Mouse (Mus musculus) embryonic facial prominence, embryonic 12.5 days (tissue): ENCODE data around the gene Nrbp1. TPM values are rescaled to one million over a fixed set of nuclear protein-coding genes. Genes with fewer than 3 reads are reported as not detected.

Experiments
- ATAC-seq: fragments of 200-750 bp; cut with Nextera tagmentation; 2 replicates; pipeline ENCODE4 v1.8.0; 2017; ENCODE audit not compliant: insufficient number of reproducible peaks, insufficient read depth, low FRiP score, low TSS enrichment
- H3K27ac ChIP-seq: fragments of 300-500 bp; sonication (generic); 2 replicates; pipeline ENCODE4 v1.5.1; 2016; ENCODE audit warnings: mild to moderate bottlenecking
- H3K27me3 ChIP-seq: fragments of 300-500 bp; sonication (generic); 2 replicates; pipeline ENCODE4 v1.6.1; 2016; ENCODE audit warnings: mild to moderate bottlenecking, moderate library complexity
- H3K36me3 ChIP-seq: fragments of 300-500 bp; sonication (generic); 2 replicates; pipeline ENCODE4 v1.6.1; 2016; ENCODE audit warnings: mild to moderate bottlenecking
- H3K4me1 ChIP-seq: fragments of 300-500 bp; sonication (generic); 2 replicates; pipeline ENCODE4 v1.6.1; 2016
- H3K4me2 ChIP-seq: fragments of 300-500 bp; sonication (generic); replicated peaks from 2 replicates; pipeline ENCODE4 v1.6.1; 2016; ENCODE audit warnings: mild to moderate bottlenecking, moderate library complexity
- H3K4me3 ChIP-seq: fragments of 300-500 bp; sonication (generic); 2 replicates; pipeline ENCODE4 v1.5.1; 2016; ENCODE audit warnings: mild to moderate bottlenecking
- H3K9ac ChIP-seq: fragments of 300-500 bp; sonication (generic); 2 replicates; pipeline ENCODE4 v1.6.1; 2016; ENCODE audit warnings: mild to moderate bottlenecking, moderate library complexity
- H3K9me3 ChIP-seq: fragments of 300-500 bp; sonication (generic); 2 replicates; pipeline ENCODE4 v1.6.1; 2016; ENCODE audit warnings: mild to moderate bottlenecking, moderate library complexity
- WGBS: fragments of 180-500 bp; shearing (Covaris S2); methylation state at CpG from one replicate; pipeline ENCODE4 v1.1.7; 2016; 5-methylcytosine and 5-hydroxymethylcytosine counted together
- polyA plus RNA-seq: library from polyadenylated mRNA; unstranded; fragments of >200 nt; fragmentation: Nextera tagmentation; extraction: Ambion mirVana; gene quantifications from 2 replicates; pipeline ENCODE4 v1.2.1, GENCODE M21; 2016

Gene Nrbp1
- polyA plus RNA-seq, 1 experiment from 2014 or later: 155 TPM

DNA sequence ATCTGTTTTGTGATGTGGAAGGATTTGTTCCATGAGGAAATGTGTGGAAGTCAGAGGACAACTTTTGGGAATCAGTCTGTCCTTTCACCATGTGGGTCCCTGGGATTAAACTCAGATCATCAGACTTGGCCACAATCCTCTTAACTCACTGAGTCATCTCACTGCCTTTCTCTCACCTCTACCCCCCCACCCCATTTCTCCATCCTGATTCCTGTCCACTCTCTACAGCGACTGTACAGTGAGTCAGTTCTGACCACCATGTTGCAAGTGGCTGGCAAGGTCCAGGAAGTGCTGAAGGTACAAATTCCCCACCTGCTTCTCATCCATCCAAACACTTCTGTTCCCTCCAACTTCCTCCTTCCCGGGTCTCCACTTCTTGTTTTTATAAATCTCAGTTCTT lies 57.8 kb downstream of the Nrbp1 start:
- peaks cover 2% of the 10 kb centered on the region for H3K36me3 ChIP-seq
- no peak overlapping the region for H3K4me3 ChIP-seq
- no peaks in the 10 kb centered on the region for H3K27me3 ChIP-seq
- no peak overlapping the region for H3K4me2 ChIP-seq
- H3K9ac ChIP-seq: no peak overlapping the region
- 63% methylated on average over 2 of the region's 2 CpGs for WGBS
- no peak overlapping the region for H3K27ac ChIP-seq
- ATAC-seq: no peak
- H3K9me3 ChIP-seq: no peaks in the 10 kb centered on the region
- peaks cover 10% of the 10 kb centered on the region for H3K4me1 ChIP-seq

Other genes starting within 250 kb of the Nrbp1 start
- gene Atraid, start 192.6 kb upstream of the Nrbp1 start, polyA plus RNA-seq: 117 and 118 TPM in 2 replicates
- gene Slc5a6, start 191.9 kb upstream of the Nrbp1 start, polyA plus RNA-seq: 11.8 and 12.4 TPM in 2 replicates
- 40.6 and 41.0 TPM in 2 replicates for gene Cad, start 186.1 kb upstream of the Nrbp1 start, polyA plus RNA-seq
- gene Dnajc5g, start 134.6 kb upstream of the Nrbp1 start, polyA plus RNA-seq: not detected in 2 replicates
- 0.22 and 0.52 TPM in 2 replicates for gene Slc30a3, start 132.6 kb upstream of the Nrbp1 start, polyA plus RNA-seq
- gene Trim54, start 124.2 kb upstream of the Nrbp1 start, polyA plus RNA-seq: 1.4 and 1.7 TPM in 2 replicates
- gene Ucn, start 102.0 kb upstream of the Nrbp1 start, polyA plus RNA-seq: not detected in 2 replicates
- gene Mpv17, start 86.6 kb upstream of the Nrbp1 start, polyA plus RNA-seq: 64.8 and 72.0 TPM in 2 replicates
- 1.3 and 2.3 TPM in 2 replicates for gene Gm29609, start 61.0 kb upstream of the Nrbp1 start, polyA plus RNA-seq
- gene Gtf3c2, start 60.7 kb upstream of the Nrbp1 start, polyA plus RNA-seq: 95.9 and 104 TPM in 2 replicates
- 152 TPM in 2 replicates for gene Snx17, start 47.6 kb upstream of the Nrbp1 start, polyA plus RNA-seq
- gene Eif2b4, start 47.4 kb upstream of the Nrbp1 start, polyA plus RNA-seq: 70.2 and 74.4 TPM in 2 replicates
- gene Zfp513, start 38.6 kb upstream of the Nrbp1 start, polyA plus RNA-seq: 18.7 and 20.0 TPM in 2 replicates
- 144 and 147 TPM in 2 replicates for gene Ppm1g, start 20.2 kb upstream of the Nrbp1 start, polyA plus RNA-seq
- gene Gm9970, start 368 bp downstream of the Nrbp1 start, polyA plus RNA-seq: 0.43 and 1.1 TPM in 2 replicates
- 14.7 and 18.6 TPM in 2 replicates for gene Krtcap3, start 10.8 kb downstream of the Nrbp1 start, polyA plus RNA-seq
- 53.6 and 58.0 TPM in 2 replicates for gene Ift172, start 50.3 kb downstream of the Nrbp1 start, polyA plus RNA-seq
- 91.0 and 94.6 TPM in 2 replicates for gene Fndc4, start 55.2 kb downstream of the Nrbp1 start, polyA plus RNA-seq
- 0.17 and 0.32 TPM in 2 replicates for gene Gckr, start 56.6 kb downstream of the Nrbp1 start, polyA plus RNA-seq
- 76.7 and 88.4 TPM in 2 replicates for gene Zfp512, start 211.6 kb downstream of the Nrbp1 start, polyA plus RNA-seq
- 0.13 and 0.20 TPM in 2 replicates for gene 4930548H24Rik, start 244.9 kb downstream of the Nrbp1 start, polyA plus RNA-seq